Mouse (Mus musculus): Measurements from ENCODE around the gene Lrrc4b. TPM values are rescaled to one million over a fixed set of nuclear protein-coding genes. Genes with fewer than 3 reads are reported as not detected.

The Lrrc4b gene
- total RNA-seq, 4 experiments from 2014 or later, result 33.5 to 37.9 (median 36.4) TPM

- no peak for DNase-seq (ENCODE audit: low spot score)
Observed at GRCm38 (mm10) chr7:44464511-44464910, 35.7 kb downstream of the Lrrc4b start.

DNA sequence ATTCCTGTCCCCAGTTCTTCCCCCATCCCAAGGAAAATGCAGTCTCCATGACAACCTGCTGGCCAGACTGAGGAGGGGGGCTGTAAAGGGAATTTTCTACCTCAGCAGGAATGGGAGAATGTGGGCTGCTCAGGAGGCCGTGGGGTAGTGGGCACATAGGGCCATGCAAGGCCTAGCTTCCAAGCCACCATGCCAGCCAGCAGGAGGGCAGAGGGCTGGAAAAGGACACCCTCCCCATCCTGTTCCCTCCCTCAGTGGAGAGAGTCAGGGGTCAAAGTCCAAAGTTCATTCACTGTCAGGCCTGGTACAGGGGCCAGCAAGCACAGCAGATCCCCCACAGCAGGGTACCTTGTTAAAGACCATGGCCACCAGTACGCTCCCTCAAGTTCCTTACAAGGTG, 36.3 kb downstream of the Lrrc4b start, which contains the start of gene Aspdh:
Aspdh (plus strand) TSS at position 281 of the 400 bp plus-strand sequence.
- no peak for DNase-seq (ENCODE audit: low spot score)

GRCm38 (mm10) chr7:44466006-44466887, 37.4 kb downstream of the Lrrc4b start:
- no peak for DNase-seq (ENCODE audit: low spot score)

DNA sequence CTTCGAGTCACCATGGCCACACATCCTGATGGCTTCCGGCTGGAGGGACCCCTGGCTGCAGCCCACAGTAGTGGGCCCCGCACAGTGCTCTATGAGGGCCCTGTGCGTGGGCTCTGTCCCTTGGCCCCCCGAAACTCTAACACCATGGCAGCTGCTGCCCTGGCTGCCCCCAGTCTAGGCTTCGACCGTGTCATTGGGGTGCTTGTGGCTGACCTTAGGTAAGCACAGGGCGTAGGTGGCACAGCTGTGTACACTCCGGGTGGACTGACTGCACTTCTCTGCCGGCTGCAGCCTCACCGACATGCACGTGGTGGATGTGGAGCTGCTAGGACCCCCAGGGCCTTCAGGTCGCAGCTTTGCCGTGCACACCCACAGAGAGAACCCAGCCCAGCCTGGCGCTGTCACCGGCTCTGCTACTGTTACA, 38.1 kb downstream of the Lrrc4b start:
- DNase-seq (ENCODE audit: low spot score), result no peak

DNA sequence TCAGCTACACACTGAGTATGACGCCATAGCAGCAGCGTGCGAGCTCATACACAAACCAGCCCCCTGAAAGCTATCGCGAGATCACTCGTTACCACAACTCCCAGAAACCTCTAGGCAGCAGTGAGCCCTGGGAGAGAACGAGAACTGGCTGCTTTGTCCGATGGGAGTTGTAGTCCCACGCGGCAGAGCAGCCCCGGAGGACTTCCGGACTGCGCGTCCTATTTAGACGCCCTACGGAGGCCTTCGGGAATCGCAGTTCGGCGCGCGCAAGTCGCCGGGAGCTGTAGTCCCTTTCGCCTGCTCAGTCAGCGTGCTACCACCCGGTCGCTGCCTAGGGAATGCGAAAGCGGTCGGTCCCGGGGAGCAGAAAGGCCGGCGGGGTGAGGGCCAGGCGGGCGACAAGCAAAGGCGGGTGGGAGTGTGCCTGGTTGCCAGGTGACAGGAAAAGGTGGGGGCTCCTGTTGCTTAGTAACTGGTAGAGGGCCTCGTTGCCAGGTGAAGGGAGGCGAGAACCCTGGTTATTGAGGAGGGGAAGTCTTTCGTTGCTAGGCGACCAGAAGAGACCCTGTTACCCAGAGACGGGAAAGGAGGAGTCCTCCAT, 39.1 kb downstream of the Lrrc4b start, which contains the start of gene Josd2:
Josd2 (plus strand) TSS at position 170 of the 601 bp plus-strand sequence.
- DNase-seq (ENCODE audit: low spot score), result peak; percentile 97

DNA sequence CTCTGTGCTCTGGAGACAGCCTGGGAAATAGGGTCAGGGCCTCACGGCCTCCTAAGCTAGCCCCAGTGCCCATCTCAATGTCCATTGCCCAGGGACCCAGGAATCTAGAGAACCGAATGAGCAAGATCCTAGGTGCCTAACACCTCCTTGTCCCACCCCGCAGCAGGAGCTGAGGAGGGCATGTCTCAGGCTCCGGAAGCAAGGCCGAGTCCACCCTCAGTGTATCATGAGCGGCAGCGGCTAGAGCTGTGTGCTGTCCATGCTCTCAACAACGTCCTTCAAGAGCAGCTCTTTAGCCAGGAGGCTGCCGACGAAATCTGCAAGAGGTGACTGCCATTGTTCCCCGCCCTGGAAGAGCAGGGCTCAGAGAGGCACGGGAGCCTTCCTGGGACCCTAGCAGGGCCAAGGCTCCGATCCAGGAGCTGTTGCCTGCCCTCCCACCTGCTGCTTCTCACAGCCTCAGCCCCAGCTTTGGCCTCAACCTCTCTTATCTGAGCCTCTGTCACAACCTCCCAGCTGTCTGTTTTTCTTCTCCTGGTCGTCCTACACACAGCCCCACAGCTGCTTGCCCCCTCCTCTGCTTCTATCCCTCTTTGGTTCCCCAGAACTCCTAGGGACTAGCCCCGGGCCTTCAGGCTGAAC, 39.9 kb downstream of the Lrrc4b start:
- no peak for DNase-seq (ENCODE audit: low spot score)

- no peak for DNase-seq (ENCODE audit: low spot score)
Observed at GRCm38 (mm10) chr7:44469677-44470675, 41.2 kb downstream of the Lrrc4b start.

- DNase-seq (ENCODE audit: low spot score), result no peak
Observed at GRCm38 (mm10) chr7:44470696-44471612, 42.1 kb downstream of the Lrrc4b start.

DNA sequence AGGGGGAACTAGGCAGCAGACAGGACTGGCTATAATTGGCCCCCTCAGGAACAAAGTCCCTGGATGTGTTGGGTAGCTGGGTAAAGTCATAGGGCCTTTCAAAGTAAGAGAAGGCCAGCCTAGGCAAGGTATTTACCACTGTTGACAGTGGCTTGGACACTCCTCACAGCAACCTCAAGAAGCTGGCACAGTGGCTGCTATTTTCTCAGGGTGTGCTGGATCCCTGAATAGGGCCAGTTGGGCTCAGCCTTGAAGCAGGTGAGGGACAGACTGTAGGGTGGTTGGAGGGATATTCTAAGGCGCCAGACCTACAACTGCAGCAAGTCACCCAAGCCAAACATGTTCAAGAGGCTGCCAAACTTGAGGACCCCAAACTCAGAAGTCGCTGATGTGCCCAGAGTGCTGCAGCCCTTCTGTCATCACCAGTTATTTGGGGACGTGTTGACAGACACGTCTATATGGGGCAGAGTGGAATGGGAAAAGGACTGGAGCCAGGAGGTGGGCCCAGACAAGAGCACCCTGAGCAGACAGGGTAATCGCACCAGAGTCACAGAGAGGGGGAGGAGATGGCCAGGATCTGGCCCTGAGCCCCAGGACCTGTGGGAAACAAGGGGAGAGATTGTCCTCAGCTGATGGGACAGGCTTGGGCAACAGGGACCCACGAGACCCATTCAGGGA, 43.2 kb downstream of the Lrrc4b start:
- DNase-seq (ENCODE audit: low spot score), result peak; percentile 74

DNA sequence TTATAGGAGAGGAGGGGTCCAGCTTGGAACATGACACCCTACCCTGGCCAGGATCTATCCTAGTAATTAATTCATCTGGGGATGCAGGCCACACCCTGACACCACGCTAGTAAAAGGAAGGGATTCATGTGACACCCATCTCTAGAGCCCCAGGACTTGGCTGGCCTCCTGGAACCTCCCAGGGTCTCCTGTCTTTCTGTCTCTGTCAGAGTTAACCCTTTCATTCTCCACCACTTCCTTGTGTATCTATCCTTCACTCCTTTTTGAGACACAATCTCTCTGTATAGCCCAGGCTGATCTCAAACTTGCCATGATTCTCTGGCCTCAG, 43.7 kb downstream of the Lrrc4b start:
- DNase-seq (ENCODE audit: low spot score), result no peak

GRCm38 (mm10) chr7:44472961-44473646, 44.3 kb downstream of the Lrrc4b start:
- peak; percentile 73 for DNase-seq (ENCODE audit: low spot score)

- DNase-seq (ENCODE audit: low spot score), result peak; percentile 67
Observed at GRCm38 (mm10) chr7:44474419-44474818, 45.6 kb downstream of the Lrrc4b start.

- DNase-seq (ENCODE audit: low spot score), result no peak
Observed at GRCm38 (mm10) chr7:44475046-44475614, 46.3 kb downstream of the Lrrc4b start.

DNA sequence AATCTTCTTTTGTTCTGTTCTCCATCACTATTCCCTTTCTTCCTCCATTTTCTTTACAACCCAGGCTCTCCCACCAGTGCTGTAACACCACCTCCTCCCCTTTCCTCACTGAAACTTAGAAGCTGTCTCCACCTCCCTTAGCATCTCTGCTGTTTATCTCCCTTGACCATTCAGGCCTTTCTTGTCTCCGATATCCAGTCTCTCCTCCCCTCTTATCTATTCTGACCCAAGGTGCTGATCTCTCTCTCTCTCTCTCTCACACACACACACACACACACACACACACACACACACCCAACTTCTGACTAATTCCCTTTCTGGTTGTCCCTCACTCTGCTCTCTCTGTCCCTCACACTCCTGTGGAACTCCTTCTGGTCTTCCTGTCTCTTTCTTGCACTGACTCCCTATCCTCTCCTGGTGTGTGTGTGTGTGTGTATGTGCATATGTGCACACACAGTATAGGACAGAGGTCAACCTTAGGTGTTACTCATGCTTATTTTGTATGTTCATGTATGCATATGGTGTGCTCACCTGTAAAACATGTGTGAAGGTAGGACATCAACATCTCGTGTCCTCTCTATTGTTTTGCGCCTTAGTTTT, 54.1 kb downstream of the Lrrc4b start:
- no peak for DNase-seq (ENCODE audit: low spot score)

DNA sequence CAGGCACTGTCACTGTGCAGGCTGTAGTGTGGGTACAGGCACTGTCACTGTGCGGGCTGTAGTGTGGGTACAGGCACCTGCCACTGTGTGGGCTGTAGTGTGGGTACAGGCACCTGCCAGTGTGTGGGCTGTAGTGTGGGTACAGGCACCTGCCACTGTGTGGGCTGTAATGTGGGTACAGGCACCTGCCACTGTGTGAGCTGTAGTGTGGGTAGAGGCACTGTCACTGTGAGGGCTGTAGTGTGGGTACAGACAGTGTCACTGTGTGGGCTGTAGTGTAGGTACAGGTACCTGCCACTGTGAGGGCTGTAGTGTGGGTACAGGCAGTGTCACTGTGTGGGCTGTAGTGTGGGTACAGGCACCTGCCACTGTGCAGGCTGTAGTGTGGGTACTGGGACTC, 55.3 kb downstream of the Lrrc4b start:
- DNase-seq (ENCODE audit: low spot score), result no peak

GRCm38 (mm10) chr7:44484841-44485571, 56.2 kb downstream of the Lrrc4b start:
- DNase-seq (ENCODE audit: low spot score), result peak; percentile 66

DNA sequence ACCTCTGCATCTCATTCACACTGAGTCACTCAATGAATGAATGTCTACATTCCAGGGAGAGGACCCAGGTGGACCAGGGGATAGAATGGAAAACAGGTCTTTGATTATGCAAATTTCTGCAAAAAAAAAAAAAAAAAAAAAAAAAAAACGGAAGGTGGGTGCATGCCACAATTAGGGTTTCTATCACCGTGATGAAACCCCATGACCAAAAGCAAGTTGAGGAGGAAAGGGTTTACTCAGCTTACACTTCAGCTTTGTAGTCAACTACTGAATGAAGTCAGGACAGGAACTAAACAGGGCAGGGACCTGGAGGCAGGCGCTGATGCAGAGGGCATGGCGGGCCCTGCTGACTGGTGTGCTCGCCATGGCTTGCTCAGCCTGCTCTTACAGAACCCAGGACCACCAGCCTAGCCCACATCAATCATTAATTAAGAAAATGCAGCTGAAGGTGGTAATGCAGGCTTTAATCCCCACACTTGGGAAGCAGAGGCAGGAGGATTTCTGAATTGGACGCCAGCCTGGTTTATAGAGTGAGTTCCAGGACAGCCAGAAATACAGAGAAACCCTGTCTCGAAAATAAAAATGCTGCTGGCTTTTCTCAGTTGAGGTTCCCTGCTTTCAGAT, 56.9 kb downstream of the Lrrc4b start:
- DNase-seq (ENCODE audit: low spot score), result no peak
